Mouse (Mus musculus): ENCODE measurements at regions not wholly inside any gene's neighbourhood (a gene's known extent, or its start where the extent isn't known, plus 50 kb on each side); places are given as distances from the start of the nearest gene placed in this dataset.

- no peak for TF ChIP-seq CTCF (IDR thresholded peaks at IDR 0.05; ENCODE audit: low read depth)
- no peak for TF ChIP-seq EP300 (IDR thresholded peaks at IDR 0.05; ENCODE audit: low read depth)
These were observed 106.0 kb upstream of the Gmds start for GRCm38 (mm10) chr13:32444531-32444930.
